Mouse (Mus musculus) kidney, adult 9 months (tissue): ENCODE results near the gene Ciao2b.
"Not testable (repeated sequence)": the region's sequence is repeated elsewhere in the genome, so short reads cannot be mapped to it uniquely, and the experiment has no call there.

Experiments used
- DNase-seq: peaks from one replicate; pipeline ENCODE4 v3.0.0; 2022

Ciao2b gene

DNA sequence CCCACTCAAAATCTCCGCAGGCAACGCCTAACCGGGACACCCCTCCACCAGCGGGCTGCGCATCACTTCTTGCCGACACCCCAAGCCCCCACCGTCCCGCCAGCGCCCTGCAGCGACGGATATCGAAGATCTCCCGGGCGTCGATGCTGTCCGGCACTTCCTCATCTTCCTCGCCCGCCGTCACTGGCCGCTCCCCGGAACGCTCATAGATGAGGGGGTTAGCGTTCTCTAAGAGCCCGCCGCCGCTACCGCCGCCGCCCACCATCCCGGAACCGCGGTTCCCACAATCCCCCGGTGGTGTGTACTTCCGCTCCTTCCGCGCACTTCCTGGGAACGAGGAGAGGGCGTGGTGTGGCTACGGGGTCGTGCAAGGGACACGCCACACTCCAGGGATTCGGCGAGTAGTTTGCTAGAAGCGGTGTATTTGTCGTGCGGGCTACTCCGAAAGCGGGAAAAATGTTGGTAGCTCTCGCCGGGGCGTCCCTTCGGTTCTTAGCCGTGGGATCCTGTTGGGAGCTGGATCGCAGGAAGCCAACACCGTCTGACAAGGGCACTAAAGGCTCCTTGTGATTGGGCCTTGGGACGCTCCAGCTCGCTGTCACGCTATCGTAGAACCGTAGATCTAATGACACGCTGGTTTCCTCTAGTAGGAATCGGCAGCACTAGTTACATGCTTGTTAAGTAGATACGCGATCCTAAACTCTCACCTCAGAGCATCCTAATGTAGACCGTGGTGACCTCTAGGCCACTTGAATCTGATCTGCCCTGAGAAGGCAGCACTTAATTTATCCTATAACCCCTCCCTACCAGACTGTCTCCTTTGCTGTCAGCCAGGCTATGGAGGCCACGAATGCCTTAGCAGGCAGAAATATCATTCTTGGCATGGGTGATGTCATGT is at the start of gene Ciao2b:
TSS of gene Ciao2b (minus strand) at position 540 of the 898 bp plus-strand sequence.
- peak; percentile 89 for DNase-seq

DNA sequence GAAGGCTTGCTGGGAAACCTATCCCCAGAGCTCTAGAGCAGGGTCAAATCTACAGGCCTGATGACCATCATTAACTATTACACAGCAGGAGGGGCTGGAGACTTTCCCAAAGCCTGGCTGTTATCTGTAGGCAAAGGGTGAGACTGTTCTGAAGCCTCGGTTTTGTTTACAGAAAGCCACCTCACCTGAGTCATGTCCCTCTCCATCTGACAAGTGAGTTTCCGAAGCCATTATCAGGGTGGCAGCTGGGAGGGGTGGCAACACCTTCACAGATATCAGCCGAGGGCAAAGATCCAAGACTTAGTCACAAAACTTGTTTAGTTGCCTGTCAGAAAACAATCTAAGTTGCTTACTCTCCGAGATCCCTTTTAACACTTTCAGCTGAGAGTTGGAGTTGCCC is 46.7 kb upstream of the Ciao2b start:
- DNase-seq = no peak

DNA sequence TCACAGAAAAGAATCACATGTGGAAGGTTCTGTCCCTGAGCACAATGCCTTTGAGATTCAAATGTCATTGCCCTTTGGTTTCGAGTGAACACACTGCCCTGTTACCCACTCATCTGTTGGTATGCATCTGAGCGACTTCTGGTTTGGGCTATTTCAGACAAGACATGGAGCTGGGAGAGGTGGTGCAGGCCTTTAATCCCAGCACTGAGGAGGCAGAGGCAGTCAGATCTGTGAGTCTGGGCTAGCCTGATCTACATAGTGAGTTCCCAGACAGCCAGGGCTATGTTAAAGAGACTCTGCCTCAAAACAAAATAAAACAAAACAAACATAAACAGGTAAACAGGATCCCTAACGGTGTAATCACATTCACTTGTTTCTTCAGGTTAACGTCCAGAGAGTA is 13.8 kb upstream of the Ciao2b start:
- DNase-seq = no peak

DNA sequence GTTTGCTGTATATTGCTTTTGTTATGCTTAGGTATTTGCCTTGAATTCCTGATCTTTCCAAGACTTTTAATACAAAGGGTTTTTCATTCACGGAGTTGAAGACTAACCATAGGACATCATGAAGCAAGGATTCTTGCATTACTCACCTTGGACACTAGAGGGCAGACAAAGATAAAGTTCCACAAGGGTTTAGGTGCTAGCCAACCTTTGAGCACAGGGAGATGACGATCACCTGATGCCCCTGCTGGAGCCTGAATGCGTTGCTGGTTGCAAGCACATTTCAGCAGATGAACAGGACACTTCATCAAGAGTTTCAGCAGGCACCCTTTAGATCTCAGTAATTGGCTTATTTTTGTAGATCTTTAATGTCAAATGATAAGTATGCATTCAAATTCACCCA is 13.2 kb upstream of the Ciao2b start:
- DNase-seq = peak; percentile 95

DNA sequence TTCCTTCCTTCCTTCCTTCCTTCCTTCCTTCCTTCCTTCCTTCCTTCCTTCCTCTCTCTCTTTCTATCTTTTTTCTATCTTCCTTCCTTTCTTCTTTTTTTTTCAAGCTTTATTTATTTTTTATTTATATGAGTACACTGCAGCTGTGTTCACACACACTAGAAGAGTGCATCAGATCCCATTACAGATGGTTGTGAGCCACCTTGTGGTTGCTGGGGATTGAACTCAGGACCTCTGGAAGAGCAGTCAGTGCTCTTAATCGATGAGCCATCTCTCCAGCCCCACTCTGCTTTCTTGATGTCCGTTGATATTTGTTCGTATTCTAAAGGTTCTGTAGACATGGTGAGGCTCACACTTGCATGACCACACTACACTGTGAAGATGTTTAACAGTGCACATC is 2.4 kb upstream of the Ciao2b start:
- not testable (repeated sequence) for DNase-seq

DNA sequence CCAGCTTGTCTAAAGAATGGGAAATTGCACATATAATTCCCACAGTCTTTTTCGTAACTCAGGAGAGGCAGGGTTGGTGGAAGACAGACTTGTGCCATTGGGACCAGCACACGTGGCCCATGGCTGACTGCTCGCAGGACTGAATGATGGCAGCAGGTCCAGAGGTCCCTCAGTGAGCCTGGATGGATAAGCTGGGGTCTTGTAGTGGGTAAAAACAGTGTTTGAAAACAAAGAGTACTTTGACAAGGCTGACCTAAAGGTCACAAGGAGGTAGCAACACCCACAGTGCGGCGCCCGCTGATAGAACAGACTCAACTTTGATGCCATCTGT is 524 bp upstream of the Ciao2b start:
- DNase-seq = no peak

DNA sequence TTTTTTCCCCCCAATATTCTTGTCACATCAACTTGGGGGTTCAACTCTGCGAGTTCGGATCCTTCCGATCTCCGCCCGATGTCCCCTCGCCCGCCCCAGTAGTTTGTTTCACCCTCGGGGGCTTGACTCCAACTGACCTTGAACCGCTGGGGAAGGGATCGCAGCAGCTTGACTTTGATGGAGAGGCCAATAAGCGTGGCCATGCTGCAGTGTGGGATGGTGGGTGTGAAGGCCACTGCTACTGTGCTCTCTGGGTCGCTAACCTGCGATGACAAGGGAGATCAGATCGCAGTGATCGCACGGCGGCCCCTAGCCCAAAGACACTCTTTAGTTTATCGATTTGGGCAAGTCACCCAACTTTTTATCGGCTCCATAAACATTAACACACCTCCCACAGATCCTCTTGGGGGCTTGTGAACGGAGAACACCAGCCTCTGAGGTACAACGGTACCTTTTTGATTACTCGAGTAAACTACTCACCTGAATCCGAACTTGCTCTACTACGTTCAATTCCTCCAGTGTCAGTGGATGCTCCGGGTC is 864 bp downstream of the Ciao2b start:
- peak; percentile 27 for DNase-seq

DNA sequence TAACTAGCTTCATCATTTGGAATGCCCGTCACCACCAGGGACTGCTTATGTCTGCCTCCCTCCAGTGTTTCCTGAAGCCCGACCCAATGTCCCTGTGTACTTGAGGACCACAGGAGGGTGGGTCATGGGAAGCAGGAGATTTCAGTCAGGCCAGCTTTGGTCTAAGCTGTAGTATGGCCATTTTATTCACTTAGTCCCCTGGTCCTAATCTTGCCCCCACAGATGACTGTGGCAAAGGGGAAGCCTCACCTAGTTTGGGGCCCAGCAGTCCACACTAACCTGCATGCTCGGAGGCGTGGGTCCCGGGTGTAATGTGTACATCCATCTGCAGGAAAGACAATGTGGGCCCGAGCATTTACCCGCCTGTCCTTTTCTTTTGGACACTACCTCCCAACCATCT is 1.5 kb downstream of the Ciao2b start:
- peak; percentile 5 for DNase-seq

DNA sequence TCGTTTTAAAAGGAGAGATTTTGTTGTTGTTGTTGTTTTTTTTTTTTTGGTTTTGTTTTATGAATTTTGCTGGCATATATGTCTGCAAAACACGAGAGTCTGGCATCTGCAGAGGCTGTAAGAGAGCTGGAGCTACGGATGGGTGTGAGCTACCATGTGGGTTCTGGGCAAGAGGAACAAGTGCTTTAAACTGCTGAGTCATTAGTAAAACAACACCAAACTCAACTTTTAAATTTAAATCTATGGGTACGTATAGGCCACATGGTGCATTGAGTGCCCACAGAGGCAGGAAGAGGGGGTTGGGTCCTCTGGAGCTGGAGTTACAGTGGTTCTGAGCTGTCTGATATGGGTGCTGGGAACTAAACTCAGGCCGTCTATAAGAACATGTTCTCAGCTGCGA is 3.8 kb downstream of the Ciao2b start:
- no peak for DNase-seq

DNA sequence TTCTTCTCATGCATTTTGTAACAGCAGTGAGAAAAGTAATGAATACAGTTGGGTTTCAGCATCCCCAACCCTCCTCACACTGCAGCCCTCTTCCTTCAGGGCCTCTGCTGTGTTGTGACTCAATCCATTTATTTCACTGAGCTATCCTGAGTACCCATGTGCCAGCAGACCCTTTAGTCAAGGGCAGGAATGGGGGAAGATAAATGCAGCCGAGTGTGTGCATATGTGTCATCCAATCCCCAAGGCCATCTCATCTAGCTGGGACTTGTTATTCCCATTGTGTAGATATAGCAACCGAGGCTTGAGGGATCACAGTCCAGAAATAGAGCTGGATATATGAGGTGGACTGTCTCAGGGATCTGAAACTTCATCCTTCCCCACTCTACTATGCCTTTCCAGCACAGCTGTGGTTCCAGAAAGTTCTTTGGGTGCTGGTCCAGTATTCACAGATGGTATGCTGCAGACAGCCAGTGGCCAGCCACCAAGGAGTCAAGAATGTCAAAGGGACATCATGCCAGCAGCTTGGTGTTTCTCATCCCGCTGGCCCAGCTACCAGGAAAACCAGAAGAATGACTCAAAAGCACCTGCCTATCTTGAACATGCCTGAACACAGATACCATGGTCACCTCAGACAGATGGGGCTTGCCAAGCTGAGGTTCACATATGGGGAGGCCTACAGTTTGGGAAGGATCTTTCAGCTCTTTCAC is 6.6 kb downstream of the Ciao2b start:
- peak; percentile 2 for DNase-seq

DNA sequence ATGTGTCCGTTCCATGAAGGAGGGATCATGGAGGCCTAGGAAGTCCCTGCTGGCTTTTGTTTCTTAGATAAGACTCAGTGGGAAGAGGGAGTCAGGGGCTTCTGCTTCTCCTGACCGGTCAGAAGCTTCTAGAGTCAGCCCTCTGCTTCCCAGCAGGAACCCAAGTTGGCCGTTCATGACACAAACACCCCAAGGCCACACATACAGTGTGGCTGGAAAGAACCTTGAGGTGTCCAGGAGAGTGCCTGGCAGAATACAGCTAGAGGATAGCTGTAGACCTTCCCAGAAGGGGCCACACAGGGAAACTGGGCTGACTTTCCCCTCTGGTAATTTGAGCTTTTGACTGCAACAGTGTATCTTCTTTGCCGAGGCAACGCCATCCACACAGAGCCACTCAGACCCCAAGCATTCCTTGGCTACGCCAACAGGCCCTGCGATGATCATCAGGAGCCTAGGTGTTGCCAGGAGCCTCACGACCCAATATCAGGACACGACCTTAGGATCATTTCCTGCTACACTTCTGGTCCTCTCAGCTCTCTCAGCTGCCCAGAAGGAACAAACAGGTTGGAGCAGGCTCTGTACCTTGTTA is 8.5 kb downstream of the Ciao2b start:
- peak; percentile 11 for DNase-seq

DNA sequence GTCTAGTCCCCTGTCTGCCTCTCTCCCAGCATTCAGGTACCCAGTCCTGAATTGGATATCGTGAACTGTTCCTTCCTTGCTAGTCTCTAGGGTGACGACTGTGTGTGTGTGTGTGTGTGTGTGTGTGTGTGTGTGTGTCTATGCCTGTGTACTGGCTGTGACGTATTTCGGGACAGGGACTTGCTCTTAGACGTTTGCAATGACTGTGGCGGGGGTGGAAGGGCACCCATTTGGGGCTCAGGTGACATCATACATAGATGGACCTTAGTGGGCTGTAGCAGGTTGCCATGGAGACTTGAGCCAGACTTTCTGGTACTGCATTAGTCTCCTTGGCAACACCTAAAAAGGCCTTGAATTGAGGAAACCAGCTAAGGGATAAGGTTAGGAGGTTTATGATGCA is 9.3 kb downstream of the Ciao2b start:
- DNase-seq = no peak

DNA sequence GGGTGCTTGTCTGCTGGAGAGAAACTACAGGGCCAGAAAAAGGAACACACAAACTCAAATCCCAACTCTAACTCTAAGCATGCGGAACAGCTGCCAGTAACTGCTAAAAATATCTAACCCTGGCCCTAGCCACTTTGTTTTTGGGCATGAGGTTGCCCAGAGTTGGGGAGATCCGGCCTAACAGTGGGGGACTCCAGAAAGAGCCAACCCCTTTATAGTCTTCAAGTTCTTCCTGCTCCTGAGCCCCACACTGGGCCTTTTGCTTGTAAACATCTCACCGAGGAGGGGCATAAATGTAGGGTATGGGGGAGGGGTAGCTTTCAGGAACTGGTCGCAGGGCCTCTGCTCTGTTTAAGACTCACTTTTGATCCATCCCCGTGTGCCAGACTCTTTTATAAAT is 9.8 kb downstream of the Ciao2b start:
- DNase-seq = no peak

DNA sequence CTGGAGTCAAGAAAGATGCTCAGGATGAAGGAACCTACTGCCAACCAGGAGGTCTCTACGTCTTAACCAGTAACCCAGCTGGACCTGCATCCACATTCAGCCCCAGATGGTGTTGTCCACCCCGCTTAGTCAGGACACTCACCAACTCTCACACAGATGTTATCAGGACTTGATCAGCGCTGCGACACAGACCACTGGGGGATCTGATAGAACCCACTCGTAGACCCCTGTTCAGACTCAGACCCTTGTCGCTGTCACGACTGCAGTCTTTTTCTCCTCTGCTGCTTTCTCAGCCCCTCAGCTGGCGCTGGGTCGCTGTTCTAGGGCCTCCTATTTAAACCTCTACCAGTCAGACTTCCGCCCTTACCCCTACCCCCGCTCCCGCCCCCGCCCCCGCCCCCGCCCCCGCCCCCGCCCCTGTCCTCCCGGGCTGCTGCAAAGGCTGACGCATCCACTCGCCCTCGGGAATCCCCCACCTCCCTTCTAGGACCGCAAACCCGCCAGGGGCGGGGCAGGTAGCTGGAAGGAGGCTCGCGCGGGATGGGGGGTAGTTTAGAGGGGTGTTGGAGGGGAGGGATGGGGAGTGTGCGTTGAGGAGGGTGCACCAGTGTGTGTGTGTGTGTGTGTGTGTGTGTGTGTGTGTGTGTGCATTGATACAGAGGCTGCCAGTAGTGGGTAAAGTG is 10.6 kb downstream of the Ciao2b start, which contains the start of gene Rrad:
TSS of gene Rrad (minus strand) at position 347 of the 683 bp plus-strand sequence.
- no peak for DNase-seq

DNA sequence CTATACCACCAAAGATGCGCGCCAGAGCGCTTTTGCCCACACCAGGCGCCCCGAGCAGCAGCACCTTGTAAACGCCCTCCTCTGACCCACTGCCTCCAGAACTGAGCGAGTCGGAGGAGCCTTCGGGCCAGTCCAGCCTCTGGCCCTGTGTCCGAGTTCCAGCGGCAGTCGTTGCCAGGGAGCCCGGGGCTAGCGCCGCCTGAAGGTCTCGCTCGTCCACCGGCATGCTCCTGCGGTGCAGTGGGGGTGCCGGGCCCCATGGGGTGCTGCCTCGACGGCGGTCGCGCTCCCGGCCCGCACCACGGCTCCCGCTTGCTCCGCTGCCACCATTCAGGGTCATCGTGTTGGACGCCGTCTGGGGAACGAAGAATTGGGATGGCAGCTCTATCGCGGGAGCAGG is 11.2 kb downstream of the Ciao2b start:
- no peak for DNase-seq

DNA sequence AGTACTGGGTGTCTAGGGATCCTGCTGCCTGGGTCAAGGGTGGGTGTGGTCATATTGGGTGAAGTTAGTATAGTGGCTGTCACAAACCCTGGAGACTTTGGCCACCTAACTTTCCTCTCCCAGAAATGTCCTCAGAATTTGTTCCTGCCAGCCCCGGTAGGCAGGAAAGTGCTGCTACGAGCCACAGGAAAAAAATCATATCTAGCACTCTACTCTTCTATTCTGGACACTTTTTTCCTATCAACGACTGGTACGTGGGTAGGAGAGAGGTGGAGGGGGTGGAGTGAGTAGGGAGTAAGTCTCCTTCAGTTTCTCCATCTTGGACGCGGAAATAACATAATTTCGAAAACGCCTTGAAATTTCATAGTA is 11.7 kb downstream of the Ciao2b start:
- DNase-seq = no peak

DNA sequence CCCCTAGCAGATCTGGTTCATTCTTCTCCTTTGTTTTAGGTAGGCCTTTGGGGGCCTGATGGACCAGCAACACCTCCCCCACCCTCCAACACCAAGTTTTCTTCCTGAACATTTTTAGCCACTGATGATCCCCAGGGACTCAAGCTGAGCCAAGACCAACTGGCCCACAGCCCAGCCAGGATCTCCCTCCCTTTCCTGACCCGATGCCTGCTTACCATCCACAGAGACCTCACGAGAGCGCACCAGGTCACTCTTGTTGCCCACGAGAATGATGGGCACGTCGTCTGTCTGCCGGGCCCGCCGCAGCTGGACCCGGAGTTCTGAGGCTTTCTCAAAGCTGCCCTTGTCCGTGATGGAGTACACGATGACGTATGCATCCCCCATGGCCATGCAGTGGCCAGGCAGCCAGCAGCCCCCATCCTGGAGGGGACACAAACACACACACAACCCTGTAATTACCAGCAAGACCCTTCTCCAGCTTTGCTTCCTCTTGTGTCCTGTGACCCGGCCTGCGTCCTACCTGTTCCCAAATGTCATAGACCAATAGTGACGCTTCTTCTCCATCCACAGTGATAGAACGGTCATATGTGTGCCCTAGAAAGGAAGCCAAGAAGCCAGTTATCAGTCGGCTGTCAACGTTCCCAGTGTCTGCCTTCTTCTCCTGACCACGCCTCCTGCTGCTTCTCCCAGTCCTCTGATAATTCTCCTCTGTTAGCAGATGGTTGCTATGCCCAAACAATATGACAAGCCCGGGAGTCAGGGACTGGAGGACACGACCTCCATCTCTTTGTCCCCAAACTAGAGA is 12.3 kb downstream of the Ciao2b start:
- DNase-seq = peak; percentile 72

DNA sequence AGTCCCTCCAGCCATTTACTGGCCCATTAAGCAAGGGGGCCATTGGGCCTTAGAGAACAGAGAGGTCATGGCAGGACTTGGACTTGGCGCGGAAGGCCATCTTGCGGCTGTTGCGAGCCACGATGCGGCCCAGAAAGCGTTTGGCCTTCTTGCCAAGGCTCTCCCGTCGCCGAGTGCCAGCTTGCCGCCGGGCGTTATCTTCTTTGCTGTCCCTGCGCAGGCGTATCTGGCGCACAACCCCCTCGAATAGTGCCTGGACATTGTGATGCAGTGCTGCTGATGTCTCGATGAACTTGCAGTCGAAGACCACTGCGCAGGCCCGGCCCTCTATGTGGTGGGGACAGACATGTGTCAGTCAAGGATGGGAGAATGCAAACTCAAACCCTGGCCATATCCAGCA is 13.4 kb downstream of the Ciao2b start:
- DNase-seq = no peak

DNA sequence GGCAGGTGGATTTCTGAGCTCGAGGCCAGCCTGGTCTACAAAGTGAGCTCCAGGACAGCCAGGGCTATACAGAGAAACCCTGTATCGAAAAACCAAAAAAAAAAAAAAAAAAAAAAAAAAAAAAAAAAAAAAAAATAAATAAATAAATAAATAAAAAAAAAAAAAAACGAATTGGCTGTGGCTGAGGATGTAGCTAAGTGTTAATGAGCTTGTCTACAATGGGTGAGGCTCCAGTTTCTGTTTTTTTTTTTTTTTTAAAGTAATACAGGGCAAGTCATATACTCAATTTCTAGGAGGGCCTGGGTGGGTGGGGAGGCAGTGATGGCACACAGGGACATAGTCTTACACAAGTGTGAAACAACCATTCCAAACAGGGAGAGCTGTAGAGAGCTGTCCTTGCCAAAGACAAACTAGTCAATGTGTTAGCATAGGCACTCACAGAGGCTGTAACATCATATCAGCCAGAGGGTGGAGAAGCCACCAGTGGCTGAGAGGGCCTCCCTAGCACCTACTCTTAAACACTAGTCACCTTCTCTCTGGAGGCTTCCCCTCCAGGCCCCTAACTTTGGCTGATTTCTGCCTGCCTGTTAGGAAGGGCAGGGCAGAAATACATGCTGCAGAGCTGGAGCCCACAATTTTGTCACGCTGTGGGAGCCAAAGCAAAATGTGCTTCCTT is 14.6 kb downstream of the Ciao2b start:
- no peak for DNase-seq

DNA sequence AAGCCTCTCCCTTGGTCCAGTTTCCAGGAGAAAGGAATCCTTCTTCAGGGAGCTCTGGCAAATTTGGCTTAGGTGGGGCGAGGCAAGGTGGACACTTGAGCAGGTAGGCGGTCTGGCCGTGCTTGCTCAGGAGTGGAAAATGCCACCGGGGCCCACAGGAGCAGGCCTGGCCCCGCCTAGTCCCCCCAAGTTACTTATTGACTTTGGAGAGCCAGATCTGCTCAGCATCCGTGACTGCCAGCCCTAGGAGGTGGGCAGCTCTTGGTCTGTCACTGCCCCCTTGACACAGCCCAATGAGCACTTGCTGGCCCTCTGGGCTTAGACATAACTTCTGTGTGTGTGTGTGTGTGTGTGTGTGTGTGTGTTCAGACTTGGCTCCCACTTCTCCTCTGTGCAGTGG is 17.6 kb downstream of the Ciao2b start, which contains the start of gene Cdh16:
TSS of gene Cdh16 (minus strand) at position 236 of the 400 bp plus-strand sequence.
- peak; percentile 97 for DNase-seq

DNA sequence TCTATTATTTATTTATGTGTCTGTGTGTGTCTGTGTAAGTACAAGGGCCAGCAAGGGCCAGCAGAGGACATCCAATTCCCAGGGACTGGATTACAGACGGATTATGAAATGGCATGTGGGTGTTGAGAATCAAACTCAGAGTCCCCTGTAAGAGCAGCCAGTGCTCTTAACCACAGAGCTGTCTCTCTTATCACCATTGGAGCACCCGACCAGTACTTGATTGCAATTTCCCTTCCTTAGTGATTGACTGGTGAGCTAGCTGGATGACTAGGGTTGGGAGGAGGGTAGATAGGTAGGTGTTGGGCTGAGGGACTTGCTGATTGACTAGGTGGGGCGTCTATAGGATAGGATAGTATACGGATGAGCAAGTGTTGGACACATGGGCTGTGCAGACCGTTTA is 21.0 kb downstream of the Ciao2b start:
- no peak for DNase-seq

DNA sequence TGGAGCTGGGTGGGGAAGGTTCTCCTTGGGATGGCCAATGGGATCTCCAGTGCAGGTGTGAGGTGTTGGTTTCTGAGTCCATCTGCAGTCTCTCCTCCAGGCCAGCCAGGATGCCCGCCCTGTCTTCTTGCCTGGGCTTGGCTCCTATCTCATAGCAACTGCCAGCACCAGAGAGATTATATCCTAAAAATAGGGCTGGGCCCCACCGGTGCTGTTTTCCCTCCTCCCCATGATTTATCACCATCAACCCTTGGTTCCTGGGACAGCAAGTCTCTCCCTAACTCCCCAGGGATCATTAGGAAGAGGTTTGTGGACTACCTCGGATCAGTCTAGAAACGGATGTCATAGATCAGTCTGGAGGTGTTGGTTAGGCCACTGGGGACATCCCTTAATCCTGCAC is 28.6 kb downstream of the Ciao2b start:
- no peak for DNase-seq
